Mouse (Mus musculus) adrenal gland, adult 18-20 months (tissue): ENCODE results near the gene Srsf9. TPM values are rescaled to one million over a fixed set of nuclear protein-coding genes. Genes with fewer than 3 reads are reported as not detected.
"Not testable (repeated sequence)": the region's sequence is repeated elsewhere in the genome, so short reads cannot be mapped to it uniquely, and the experiment has no call there.

Experiments
- DNase-seq, 2 experiments: peaks; one replicate each; pipeline ENCODE4 v3.0.0; 2021 to 2022; ENCODE audit warnings: low spot score in 2 of 2
- total RNA-seq, 2 experiments: library from RNA; stranded (reverse); gene quantifications; 1 replicate in 1 of 2; 2 replicates in 1 of 2; pipeline ENCODE4 v1.2.3; 2021

Srsf9 gene
- total RNA-seq, 2 experiments from 2014 or later, result 67.0 to 70.1 TPM

DNA sequence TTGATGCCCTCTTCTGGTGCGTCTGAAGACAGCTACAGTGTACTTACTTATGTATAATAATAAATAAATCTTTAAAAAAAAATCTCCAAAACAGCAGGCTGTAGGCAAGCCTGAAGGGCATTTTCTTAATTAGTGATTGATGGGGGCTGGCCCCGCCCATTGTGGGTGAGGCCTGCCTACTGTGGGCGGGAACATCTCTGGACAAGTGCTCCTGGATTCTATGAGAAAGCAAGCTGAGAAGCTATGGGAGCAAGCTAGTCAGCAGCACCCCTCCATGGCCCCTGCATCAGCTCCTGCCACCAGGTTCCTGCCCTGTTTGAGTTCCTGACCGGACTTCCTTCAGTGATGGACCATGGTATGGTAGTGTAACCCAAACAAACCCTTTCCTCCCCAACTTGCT is 37.8 kb downstream of the Srsf9 start:
- no peak for DNase-seq

DNA sequence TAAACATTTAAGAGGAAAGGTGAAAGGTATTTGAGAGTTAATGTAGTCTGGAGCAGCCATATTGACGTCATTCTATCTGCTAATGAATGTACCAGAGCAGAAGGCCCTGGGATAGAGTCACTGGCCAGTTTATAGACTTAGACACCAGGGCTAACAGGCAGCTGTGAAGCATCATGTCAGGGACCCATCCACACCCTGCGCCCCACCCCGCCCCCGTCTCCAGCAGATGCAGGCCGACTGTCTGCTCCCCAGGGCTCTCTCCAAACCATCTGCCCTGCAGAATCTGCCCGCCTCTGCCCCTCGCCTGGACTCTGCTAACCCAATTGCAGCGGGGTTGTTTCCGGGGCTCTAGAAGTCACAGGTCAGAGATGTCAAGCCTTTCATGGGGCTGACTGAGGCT is 44.8 kb downstream of the Srsf9 start:
- no peak for DNase-seq

DNA sequence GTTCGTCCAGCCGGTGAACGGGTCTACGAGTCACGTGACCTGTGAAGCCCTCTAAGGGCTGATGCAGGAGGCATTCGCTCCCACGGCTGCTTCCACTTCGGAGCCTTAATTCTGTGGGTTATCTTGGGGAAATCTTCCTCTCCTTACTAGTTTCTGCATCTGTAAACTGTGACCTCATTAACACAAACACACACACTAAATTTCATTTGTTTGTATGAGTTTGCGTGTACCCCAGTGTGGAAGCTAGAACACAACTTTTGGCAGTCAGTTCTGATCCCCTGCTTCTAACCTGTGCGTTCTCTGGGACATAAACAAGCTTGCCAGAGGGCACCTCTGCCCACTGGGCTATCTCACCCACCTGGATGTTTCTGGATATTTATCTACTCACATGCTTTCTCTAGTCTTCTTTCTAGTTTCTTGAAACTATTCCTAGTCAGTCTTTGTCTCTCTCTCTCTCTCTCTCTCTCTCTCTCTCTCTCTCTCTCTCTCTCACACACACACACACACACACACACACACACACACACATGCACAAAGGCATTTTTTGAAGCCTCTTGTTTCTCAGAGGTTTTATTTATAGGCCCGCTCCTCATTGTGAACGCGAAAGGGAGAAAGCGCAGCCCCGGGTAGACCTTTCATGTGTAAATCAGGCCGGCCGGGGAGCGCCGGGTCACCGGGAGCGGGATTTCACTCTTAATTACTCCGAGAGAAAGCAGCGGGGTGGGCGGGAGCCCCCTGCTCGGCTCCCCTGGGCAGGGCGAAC is 46.6 kb downstream of the Srsf9 start:
- DNase-seq, result no peak

DNA sequence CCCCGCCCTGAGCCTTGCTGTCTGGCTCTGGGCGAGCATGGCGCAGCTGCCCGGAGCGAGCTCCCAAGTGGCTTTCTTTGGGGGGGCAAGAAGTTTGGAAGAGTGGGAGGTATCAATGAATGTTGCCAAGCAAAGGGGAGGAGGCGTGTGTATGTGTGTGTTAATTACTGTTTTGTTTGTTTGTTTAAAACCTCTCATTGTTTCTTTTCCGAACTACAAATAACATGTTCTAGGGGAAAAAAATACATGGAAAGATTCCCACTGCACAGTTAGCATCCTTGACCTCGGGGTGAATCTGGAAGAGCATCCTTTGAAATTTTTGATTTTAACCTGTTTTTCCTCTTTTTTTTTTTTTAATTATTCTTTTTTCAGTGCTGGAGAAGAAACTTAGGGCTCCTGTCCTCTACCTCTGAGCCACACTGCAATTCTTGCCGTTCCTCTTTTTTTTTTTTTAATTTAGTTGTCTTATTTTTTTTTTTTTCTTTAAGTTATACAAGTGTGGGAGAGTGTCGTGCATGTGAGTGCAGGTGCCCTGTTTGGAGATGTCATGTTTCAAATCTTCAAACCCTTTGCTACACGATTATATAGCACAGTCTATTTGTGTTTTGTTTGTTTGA is 47.3 kb downstream of the Srsf9 start:
- no peak for DNase-seq

DNA sequence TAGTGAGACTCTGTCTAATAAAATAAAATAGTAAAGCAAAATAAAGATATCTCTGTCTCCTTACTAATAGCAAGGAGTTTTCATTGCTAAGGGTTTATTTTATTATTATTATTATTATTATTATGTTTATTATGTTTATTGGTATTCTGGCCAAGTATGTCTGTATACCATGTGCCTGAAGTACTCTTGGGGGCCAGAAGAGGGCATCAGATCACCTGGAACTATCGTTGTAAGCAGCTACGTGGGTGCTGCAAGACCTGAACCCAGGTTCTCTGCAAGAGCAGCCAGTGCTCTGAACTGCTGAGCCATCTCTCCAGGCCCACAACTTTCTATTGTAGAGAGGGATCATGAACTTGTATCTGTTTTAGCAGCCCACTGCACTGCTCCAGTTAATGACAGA is 48.5 kb downstream of the Srsf9 start:
- no peak for DNase-seq

DNA sequence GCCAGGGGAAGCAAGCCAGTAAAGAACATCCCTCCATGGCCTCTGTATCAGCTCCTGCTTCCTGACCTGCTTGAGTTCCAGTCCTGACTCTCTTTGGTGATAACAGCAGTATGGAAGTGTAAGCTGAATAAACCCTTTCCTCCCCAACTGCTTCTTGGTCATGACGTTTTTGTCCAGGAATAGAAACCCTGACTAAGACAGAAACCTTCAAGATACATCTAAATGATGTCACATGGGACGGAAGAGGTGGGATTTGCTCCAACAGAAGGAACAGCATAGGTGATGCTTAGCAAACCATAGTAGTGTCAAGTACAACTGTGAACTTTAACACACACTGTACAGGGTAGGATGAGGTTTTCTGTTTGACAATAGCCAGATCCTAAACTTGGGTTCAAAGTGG is 51.9 kb downstream of the Srsf9 start:
- DNase-seq, result not testable (repeated sequence)

Other genes with a start within 250 kb of the Srsf9 start
- not detected for gene Gm10401, start 228.9 kb upstream of the Srsf9 start, total RNA-seq
- gene Acads, start 207.8 kb upstream of the Srsf9 start, total RNA-seq, result 100 to 1,000 TPM; 211 to 251 TPM
- gene Unc119b, start 192.2 kb upstream of the Srsf9 start, total RNA-seq, result 10 to 100 TPM; 36.6 to 46.1 TPM
- gene Mlec, start 169.0 kb upstream of the Srsf9 start, total RNA-seq, result 100 to 1,000 TPM; 173 to 221 TPM
- 10 to 100 TPM; 28.4 to 34.3 TPM for gene Cabp1, start 132.8 kb upstream of the Srsf9 start, total RNA-seq
- 10 to 100 TPM; 71.6 to 84.6 TPM for gene Pop5, start 91.3 kb upstream of the Srsf9 start, total RNA-seq
- gene Rnf10, start 54.3 kb upstream of the Srsf9 start, total RNA-seq, result 100 to 1,000 TPM; 224 to 268 TPM
- gene Coq5, start 47.5 kb upstream of the Srsf9 start, total RNA-seq, result 10 to 100 TPM; 58.6 to 75.8 TPM
- 100 to 1,000 TPM; 268 to 338 TPM for gene Dynll1, start 26.2 kb upstream of the Srsf9 start, total RNA-seq
- 10 to 100 TPM; 18.3 to 22.5 TPM for gene Gatc, start 14.0 kb downstream of the Srsf9 start, total RNA-seq
- gene Triap1, start 14.0 kb downstream of the Srsf9 start, total RNA-seq, result 10 to 100 TPM; 29.5 to 48.1 TPM
- 1,000 to 10,000 TPM; 1,252 to 1,785 TPM for gene Cox6a1, start 21.8 kb downstream of the Srsf9 start, total RNA-seq
- 10 to 100 TPM; 12.4 to 20.8 TPM for gene Msi1, start 102.4 kb downstream of the Srsf9 start, total RNA-seq
- not detected for gene Pla2g1b, start 139.1 kb downstream of the Srsf9 start, total RNA-seq
- gene Sirt4, start 157.5 kb downstream of the Srsf9 start, total RNA-seq, result 10 to 100 TPM; 18.1 to 21.2 TPM
- 10 to 100 TPM; 34.1 to 42.2 TPM for gene Pxn, start 179.5 kb downstream of the Srsf9 start, total RNA-seq
- gene Rplp0, start 232.3 kb downstream of the Srsf9 start, total RNA-seq, result 100 to 1,000 TPM; 706 to 758 TPM
- 10 to 100 TPM; 51.7 to 59.0 TPM for gene Gcn1l1, start 238.1 kb downstream of the Srsf9 start, total RNA-seq